Mouse (Mus musculus): ENCODE results near the gene Ankrd13a.

Gene Ankrd13a

DNA sequence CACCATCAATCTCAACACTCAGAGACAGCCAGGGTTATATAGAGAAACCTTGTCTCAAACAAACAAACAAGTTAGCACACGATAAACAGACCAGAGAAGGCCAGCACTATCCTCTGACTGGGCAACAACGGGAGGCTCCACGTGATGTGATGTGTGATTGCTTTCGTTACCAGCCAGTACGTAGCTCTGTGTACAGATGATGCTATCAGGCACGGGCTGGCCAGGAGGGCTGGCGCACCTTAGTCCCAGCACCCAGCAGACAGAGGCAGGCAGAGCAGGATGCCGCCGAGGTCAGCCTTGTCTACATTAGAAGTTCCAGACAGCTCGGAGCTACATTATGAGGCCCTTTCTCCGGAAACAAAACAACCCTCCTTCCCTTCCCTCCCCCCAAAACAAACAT is 25.4 kb downstream of the Ankrd13a start:
- in situ Hi-C loops (cut with MboI), result no loop called here

DNA sequence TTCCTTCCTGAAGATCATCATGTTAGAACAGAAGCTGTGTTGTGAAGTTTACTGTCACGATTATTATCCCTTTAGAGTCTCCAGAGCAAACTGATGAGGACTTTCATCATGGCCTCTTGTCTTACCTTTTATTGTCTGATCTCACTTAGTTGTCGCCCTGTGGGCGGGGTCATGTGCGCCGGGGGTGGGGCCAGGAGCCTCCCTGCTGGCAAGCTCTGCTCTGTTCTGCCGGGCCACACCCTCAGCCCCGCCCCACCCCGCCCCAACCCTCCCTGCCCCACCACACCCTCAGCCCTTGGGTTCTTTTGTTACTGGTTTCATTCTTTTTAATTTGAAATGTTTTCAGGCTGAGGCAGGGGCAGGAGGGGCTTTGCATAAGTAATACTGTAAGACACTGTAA is 26.6 kb downstream of the Ankrd13a start:
- in situ Hi-C loops (cut with MboI), result no loop called here

DNA sequence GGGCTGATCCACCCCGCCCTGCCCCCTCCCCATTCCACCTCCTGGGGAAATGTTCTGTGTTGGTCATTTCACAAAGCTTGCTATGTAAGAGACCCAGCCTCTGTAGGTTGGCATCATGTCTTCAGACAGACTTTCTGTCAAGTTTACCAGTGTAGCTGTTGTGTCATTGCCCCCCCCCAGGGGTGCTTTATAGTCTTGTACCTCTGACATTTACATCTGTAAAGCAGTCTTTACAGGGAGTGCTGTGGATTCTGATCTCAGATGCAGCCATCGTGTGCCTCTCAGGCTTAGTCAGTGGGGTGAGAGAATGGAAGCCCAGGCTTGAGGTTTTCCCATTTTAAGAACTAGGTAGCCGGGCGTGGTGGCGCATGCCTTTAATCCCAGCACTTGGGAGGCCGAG is 27.4 kb downstream of the Ankrd13a start:
- in situ Hi-C loops (cut with MboI), result no loop called here

DNA sequence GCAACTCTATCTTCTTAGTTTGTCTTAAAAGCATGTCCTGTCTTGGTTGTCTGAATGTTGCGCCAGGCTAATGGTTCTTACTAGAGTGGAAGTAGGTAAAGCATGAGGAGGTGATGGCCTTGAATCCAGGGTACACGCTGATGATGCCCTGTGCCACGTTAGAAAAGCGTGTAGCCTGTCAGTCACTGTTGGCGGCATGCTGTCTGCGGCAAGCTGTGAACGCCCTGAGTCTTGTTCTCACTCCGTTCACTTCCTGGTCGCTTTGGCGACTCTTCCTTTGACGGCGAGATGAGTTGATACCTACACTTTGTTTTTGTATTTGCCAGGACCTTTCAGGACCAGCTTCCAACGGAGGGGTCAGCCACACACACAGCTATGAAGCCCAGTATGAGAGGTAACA is 28.8 kb downstream of the Ankrd13a start:
- in situ Hi-C loops (cut with MboI), result no loop called here

DNA sequence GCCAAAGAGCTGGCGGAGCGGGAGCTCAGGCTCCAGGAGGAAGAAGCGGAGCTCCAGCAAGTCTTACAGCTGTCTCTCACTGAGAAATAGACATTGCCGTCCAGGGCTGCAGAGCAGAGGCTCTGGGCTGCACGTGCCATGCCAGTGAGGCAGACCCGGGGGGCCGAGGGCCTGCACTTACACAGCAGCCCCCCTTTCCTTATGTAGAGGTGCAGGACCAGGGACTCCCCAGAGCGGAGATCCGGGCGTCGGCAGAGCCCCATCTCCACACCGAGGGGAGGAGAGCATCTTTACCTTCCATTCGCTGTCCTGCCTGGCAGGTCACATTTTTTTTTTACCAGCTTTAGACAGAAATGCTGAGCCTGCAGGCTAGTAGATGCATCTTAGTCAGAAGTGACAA is 29.9 kb downstream of the Ankrd13a start:
- in situ Hi-C loops (cut with MboI), result no loop called here

DNA sequence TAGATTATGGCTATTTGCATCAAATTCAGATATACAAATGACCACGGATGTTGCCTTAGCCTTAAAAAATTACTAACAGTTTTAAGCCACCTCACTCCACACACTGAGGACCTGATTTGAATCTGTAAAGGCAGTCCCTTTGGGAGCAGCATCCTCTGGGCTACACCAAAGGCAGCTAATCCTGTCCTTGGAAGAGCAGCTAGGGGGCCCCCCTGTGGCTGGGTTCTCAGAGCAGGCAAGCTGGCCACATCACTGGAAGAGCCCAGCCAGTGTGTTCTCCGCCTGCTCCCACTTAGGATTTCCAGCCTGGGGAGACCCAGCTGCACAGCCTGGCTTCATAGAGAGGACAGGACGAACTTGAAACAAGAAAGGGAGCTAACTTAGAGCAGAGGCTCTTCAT is 30.5 kb downstream of the Ankrd13a start:
- in situ Hi-C loops (cut with MboI), result no loop called here

DNA sequence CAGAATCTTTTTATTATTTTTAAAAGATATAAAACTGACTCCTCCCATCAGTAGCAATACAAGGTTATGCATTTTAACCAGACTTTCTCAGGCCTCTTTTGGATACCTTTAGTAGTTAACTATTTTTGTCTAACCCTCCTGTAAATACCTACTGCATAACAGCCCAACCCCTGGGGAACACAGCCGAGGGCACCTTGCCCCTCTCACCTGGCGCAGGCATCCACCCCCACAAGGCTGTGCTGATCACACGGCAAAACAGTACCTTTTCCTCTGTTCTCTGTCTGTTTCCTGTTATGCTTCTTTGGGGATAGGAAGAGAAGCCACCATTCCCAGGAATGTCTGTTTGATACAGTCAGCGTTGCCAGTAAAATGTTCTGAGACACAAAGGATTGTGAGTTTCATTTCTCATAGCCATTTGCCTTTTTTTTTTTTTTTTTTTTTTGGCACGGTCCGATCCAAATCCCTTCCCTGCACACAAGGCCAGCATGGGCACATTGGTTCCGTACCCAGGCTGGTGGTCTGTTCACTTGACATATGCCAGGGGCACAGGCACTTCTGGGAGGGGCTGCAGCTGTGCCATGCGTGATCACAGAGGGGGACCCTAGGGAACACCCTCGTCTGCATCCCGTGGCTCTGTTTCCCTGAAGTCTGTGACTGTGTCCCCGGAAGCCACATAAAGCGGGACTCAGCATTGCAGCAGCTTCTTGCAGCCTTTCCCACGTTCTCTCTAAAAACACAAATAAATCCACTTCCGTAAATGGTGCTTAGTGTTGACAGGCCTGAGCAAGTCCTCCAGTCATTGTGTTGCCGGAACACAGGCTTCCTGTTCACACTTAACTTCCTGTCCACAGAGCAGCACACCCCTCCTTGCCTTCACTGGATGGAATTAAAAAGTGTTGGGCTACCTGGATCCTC is 31.2 kb downstream of the Ankrd13a start:
- in situ Hi-C loops (cut with MboI), result no loop called here

DNA sequence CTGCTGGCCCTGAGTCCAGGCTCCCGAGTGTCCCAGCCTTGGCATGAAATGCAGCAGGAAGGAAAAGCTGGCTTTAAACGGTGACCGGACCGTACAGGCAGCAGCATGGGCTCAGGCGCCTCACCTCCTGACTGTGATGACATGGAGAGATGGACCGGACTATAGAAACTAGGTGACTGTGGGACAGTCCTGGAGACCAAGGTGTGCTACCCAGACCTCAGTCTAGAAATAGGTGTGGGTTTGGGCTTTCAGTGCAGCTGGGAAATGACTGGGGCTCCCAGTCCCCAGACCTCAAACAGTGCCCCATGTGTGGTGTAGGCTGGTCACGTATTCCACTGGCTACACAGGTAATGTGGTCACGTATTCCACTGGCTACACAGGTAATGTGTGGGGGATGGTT is 32.2 kb downstream of the Ankrd13a start:
- in situ Hi-C loops (cut with MboI), result no loop called here

DNA sequence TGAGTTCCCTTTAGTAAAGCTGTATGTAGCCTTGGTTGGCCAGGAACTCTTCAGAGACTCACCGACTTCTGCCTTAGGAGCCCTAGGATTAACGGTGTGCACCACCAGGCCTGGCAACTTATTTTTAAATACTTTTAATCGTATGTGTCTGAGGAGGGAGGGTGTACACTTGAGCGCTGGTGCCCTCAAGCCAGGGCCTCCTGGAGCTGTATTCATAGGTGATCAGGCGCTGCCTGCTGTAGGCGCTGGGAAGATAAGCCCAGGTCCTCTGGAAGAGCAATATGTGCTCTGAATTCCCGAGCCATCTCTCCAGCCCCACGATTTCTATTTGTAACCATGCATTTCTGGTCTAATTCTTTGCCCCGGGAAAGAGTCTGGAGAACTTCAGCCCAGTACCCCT is 32.6 kb downstream of the Ankrd13a start:
- in situ Hi-C loops (cut with MboI), result no loop called here

DNA sequence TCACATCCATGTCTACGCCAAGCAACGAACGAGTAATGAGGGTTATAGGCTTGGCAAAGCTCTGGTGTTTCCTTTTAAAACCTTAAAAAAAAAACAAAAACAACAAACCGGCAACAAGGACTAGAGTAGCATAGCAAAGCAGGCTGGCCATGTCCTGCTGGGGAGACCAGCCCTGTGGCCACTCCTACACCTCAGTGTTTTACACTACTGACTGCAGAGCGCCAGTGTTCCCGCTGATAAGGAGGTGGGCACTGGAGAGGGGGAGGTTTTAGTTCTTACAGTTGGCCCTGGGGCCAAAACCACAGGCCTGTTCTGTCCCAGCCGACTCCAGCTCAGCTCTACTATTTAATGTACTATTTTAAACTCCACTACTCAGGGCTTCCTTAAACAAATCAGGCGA is 33.0 kb downstream of the Ankrd13a start:
- in situ Hi-C loops (cut with MboI), result no loop called here

DNA sequence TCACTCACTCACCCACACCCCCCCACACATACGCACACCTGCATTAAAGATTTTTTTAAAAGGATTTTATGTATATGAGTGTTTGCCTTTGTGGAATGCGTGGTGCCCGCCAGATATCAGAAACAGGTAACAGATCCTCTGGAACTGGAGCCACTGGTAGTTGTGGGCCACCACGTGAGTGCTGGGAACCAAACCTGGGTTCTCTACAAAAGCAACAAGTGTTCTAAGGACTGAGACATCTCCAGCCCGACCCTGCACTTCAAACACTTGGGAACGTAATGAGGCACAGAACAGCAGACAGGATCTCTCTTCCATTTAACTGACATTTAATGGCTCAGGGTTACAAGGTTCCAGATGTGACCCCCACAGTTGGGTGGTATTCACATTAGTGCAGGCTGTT is 33.4 kb downstream of the Ankrd13a start:
- in situ Hi-C loops (cut with MboI), result no loop called here

DNA sequence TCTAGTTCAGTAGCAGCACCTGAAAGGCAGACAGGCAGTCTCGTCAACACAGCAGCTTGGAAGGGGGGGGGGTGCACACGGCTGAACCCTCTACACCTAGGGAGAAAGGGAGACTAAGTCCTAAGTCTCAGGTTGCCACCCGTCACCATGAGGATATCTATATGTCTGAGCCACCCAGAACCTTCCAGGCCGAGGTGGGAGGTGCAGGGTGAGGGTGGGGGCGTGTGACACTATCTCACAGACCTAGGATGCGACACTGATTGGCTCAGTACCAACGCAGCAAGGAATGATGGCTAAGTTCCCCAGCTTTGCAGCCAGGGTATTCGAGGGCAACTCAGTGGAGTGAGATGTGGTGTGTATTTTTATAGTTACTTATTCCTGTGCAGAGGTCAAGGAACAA is 33.9 kb downstream of the Ankrd13a start:
- in situ Hi-C loops (cut with MboI), result no loop called here

DNA sequence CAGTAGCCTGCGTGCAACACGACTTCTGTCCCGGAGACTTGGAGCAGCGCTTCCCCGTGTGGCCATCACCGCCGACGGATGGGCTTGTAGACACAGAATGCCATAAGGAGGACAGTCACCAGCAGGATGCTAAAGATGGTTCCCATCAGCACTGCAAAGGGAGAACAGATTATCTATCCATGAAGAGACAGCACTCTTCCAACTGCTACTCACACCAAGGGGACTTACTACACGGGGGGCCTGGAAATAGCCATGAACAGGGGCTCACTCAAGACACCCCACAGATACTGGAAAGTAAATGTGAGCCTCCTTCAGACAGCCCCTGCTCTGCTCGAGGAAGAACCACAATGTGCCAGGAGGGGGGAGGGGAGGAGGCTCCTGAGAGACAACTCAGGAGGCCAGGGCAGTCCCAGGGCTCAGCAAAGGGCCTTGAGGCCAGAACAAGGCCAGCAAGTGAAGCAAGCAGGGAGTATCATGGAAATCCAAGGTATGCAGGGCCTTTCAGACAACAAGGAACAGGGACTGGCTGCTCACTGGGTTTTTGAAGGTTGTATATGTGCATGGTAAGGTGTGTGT is 34.8 kb downstream of the Ankrd13a start:
- in situ Hi-C loops (cut with MboI), result no loop called here

DNA sequence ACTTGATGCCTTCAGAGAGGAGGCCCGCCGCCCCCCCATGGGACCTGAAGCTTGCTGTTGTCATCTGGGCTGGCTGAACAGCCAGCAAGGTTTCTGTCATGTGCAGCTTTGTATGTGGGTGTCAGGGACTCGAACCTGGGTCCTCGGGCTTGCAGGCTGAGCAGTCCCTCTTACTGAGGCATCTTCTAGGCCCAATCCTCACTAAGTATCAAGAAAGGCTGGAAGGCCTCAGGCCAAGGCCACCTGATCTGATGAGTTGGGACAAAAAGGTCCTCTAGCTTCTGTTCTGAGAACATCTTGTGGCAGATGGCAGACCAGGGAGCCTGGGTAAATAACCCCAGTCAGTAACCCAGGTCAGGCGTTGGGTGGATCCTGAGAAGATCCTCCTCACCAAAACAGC is 35.3 kb downstream of the Ankrd13a start:
- in situ Hi-C loops (cut with MboI), result no loop called here

DNA sequence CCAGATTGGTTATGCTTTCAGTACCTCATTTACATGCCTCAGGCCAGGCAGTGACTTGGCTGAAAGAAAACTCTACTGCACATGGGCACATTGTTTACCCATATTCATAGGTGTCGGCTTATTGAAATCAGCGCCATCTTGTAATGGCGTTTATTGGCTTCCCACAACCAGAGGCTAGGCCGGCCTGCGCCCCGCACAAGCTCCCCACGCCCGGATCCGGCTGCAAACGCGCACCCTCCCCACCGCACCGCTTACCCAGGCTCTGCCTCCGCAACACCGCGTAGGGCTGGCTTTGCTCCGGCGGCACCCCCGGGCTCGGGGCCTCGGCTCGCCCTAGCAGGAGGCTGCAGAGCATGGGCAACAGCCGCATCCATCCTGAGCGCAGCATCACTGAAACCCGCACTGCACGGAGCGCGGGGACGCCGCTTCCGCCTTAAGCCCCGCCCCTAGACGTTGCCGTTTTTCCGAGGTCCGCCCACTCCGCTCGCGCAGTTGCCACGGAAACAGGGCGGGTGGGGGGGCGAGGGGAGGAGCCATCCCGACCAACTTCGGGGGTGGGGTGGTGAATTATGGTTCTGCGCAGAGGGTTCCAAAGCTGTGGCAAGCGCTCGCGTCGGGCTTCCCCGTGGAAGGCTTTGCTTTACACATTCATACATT is 39.2 kb downstream of the Ankrd13a start:
- in situ Hi-C loops (cut with MboI), result no loop called here

DNA sequence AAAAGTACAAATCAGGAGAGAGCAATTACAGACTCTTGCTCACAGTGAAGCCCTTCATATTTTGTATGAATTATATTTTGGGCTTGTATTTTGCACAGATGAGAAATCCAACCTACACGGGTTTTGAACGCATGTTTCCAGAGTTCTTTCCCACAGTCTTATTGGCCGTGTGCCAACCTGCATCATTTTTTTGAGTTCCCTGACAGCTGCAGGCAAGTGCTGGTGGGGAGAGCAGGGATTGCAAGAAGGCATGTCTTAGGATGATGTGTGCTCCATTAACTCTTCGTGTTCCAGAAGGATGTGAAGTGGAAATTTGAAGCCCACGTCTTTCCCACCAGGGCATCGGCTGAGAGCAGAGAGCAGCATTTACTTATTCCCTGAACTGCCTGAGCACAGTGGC is 42.1 kb downstream of the Ankrd13a start:
- in situ Hi-C loops (cut with MboI), result no loop called here

DNA sequence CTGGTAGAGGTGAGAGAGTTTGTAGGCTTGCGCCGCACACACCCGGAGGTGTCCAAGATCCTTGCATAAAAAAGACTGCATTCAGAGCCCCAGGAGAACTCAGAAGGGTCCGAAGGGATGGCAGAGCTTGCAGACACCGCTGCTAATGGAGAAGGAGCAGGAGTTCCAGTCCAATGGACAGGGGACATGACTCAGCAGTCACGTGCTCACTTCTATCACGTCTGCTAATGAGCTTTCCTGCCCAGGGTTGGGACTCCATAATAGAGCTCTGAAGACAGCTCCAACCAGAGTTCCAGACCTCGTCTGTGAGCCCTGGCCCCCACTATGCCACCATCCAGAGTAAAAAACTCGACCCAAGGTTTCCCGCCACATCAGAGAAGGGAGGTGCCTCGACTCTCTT is 43.6 kb downstream of the Ankrd13a start:
- in situ Hi-C loops (cut with MboI), result no loop called here

DNA sequence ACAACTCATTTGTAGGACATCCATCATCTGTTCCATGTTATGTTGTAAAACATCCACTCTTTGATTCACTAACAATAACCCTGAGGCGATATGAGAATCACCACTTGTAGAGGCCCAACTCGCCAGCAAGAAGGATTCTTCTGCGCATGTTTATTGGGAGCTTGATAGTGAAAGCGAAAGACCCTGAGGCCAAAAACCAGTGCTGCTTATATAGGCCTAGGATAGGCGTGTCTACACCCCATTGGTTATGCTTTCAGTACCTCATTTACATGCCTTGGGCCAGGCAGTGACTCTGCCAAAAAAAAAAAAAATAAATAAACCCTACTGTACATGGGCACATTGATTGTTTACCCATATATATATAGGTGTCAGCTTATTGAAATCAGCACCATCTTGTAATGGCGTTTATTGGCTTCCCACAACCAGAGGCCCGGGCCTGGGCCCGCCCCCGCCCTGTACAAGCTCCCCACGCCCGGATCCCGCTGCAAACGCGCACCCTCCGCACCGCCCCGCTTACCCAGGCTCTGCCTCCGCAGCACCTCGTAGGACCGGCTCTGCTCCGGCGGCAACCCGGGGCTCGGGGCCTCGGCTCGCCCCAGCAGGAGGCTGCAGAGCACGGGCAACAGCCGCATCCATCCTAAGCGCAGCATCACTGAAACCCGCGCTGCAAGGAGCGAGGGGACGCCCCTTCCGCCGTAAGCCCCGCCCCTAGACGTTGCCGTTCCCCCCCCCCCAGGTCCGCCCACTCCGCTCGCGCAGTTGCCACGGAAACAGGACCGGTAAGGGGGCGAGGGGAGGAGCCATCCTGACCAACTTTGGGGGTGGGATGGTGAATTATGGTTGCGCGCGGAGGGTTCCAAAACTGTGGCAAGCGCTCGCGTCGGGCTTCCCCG is 48.6 kb downstream of the Ankrd13a start, which contains the start of gene 1500011B03Rik:
Gene 1500011B03Rik (minus strand): TSS at position 673 of the 893 bp plus-strand sequence.
- in situ Hi-C loops (cut with MboI), result no loop called here

DNA sequence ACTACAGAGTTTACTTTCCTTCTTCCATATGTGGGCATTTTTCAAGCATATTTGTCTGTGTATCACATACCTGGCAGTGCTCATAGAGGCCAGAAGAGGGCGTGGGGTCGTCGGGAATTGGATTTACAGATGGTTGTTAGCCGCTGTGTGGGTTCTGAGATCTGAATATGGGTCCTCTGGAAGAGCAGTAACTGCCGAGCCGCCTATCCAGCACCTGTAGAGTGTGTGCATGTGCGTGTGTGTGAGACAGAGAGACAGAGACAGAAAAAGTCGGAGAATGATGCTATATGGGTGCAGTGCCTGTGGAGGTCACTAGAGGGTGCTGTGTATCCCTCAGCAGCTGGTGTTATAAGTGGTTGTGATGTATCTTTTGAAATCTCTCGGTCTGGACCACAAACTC is 49.7 kb downstream of the Ankrd13a start:
- in situ Hi-C loops (cut with MboI), result no loop called here

DNA sequence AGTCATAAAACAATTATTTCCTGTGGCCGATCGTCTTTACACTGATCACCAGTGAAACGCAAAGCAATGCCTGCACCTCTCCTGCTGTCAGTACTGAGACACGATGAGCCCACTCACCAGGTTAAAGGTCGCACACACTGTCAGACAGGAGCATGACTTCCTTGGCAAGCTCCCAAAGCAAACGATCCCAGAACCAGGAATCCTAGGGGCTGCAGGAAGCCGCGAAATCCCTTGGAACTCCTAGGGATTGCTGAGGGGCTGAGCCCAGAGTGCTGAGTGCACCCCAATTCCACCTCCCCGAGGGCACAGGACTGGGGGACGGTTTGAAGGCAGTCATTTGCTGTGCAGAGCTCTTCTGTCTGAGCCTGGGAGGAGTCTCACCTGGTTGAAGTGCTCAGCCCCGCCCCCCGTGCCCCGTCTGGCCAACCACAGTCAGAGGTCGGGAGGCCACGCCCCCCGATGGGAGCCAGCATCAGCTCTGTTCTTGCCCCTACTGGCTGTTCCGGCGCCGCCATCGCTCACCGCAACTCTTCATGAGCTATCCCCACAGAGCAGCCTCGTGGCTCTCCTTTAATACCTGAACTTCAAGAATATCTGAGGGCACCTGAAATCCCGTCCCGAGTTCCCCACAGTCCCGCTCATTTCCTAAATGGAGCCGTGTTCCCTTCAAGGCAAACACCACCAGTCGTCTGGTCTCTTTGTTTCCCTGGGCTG is 51.7 kb downstream of the Ankrd13a start:
- in situ Hi-C loops (cut with MboI), result no loop called here

DNA sequence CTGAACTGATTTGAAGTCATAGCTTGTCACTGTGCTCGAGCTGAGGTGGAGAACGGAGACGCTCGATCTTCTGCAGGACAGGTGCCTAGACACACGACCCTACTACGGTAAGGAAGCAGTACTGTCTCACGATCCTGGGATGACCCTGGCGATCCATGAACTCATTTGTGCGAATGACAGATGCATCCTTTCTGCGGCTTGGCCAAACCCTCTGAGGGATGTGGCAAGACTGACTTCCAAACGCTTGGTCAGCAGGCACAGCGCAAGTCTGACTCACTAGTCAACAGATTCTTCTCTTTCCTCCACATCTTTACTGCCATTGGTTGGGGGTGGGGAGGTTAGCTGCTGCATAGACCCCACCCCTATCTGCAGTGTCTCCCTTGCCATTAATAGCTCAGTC is 53.0 kb downstream of the Ankrd13a start:
- in situ Hi-C loops (cut with MboI), result no loop called here
